Mouse (Mus musculus): ENCODE data around the gene Zfp961. TPM values are rescaled to one million over a fixed set of nuclear protein-coding genes. Genes with fewer than 3 reads are reported as not detected.
"Not testable (repeated sequence)": the region's sequence is repeated elsewhere in the genome, so short reads cannot be mapped to it uniquely, and the experiment has no call there.

Gene Zfp961
- polyA plus RNA-seq, 1 experiment from 2014 or later, result 16.9 TPM

- Histone ChIP-seq H3K9me3 (no peaks in the 10 kb centered on the region), H3K4me1 (replicated peaks) (no peaks in the 10 kb centered on the region), H3K4me2 (no peak overlapping the region), H3K4me3 (no peak overlapping the region), H3K9ac (no peak overlapping the region), H3K36me3 (no peaks in the 10 kb centered on the region), H3K27ac (no peak overlapping the region), H3K27me3 (no peaks in the 10 kb centered on the region)
- no peak for ATAC-seq (ENCODE audit: low FRiP score)
These were observed 52.1 kb downstream of the Zfp961 start for GRCm38 (mm10) chr8:72002942-72003341.

DNA sequence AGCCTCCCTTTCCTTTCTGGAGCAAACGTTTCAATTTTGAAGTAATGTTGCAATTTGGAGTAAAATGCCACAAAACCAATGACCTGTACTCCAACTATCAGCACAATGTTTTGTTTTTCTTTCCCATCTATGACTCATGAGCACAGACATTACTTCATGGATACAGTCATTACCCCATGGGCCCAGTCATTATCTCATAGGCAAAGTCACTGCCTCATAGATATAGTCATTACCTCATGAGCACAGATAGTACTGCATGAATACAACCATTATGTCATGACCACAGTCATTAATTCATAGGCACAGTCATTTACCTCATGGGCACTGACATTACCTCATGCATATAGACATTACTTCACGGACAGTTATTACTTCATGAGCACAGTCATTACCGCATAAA is 55.1 kb downstream of the Zfp961 start:
- no peaks in the 10 kb centered on the region for H3K9me3 ChIP-seq
- H3K4me1 ChIP-seq (replicated peaks), result no peaks in the 10 kb centered on the region
- H3K9ac ChIP-seq, result no peak overlapping the region
- no peaks in the 10 kb centered on the region for H3K27me3 ChIP-seq
- no peaks in the 10 kb centered on the region for H3K36me3 ChIP-seq
- WGBS, result 84% methylated on average over 3 of the region's 3 CpGs
- no peak for ATAC-seq (ENCODE audit: low FRiP score)
- H3K4me3 ChIP-seq, result no peak overlapping the region
- H3K4me2 ChIP-seq, result no peak overlapping the region
- no peak overlapping the region for H3K27ac ChIP-seq

- no peaks in the 10 kb centered on the region for H3K27me3 ChIP-seq
- no peak overlapping the region for H3K9ac ChIP-seq
- no peaks in the 10 kb centered on the region for H3K9me3 ChIP-seq
- ATAC-seq (ENCODE audit: low FRiP score), result no peak
- H3K4me3 ChIP-seq, result no peak overlapping the region
- H3K4me2 ChIP-seq, result no peak overlapping the region
- WGBS, result 74% methylated on average over 1 of the region's 1 CpGs
- no peaks in the 10 kb centered on the region for H3K4me1 ChIP-seq (replicated peaks)
- no peak overlapping the region for H3K27ac ChIP-seq
- no peaks in the 10 kb centered on the region for H3K36me3 ChIP-seq
These were observed 55.9 kb downstream of the Zfp961 start for GRCm38 (mm10) chr8:72006763-72007162.

- Histone ChIP-seq H3K27me3 (no peaks in the 10 kb centered on the region), H3K27ac (no peak overlapping the region), H3K4me2 (no peak overlapping the region), H3K36me3 (no peaks in the 10 kb centered on the region), H3K9ac (no peak overlapping the region), H3K4me1 (replicated peaks) (no peaks in the 10 kb centered on the region), H3K9me3 (no peaks in the 10 kb centered on the region), H3K4me3 (no peak overlapping the region)
- no peak for ATAC-seq (ENCODE audit: low FRiP score)
- 74% methylated on average over 3 of the region's 3 CpGs for WGBS
These were observed 57.4 kb downstream of the Zfp961 start for GRCm38 (mm10) chr8:72008134-72008641.

DNA sequence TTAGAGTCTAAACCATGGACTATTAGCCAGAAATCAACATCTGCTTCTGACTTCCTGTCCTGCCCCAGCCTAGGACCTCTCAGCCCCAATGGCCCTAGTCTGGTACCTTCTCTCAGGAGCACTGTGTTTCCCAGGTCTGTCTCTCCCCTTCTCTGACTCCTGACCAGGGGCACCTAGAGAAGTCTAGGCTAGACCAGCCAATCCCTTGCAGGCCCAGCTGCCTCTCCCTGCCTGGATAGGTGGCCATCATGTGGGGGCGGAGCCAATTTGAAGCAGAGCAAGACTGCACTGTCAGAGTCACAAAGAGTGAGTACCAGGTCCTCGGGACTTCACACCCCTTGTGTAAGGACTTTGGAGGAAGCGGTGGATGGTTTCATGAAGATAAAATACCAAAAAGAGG is 58.6 kb downstream of the Zfp961 start, which contains the start of gene Cyp4f18:
Gene Cyp4f18, minus strand, starts transcription at position 154 of the 400 bp plus-strand sequence.
- ATAC-seq (ENCODE audit: low FRiP score), result no peak
- Histone ChIP-seq H3K9ac (no peak within 1 kb of the TSS), H3K9me3 (no peaks in the 10 kb centered on the region), H3K27me3 (no peaks in the 10 kb centered on the region), H3K4me1 (replicated peaks) (no peaks in the 10 kb centered on the region), H3K27ac (no peak within 1 kb of the TSS), H3K36me3 (no peaks in the 10 kb centered on the region), H3K4me2 (no peak within 1 kb of the TSS), H3K4me3 (no peak within 1 kb of the TSS)
- 68% methylated on average over 3 of the region's 3 CpGs for whole genome bisulfite sequencing

DNA sequence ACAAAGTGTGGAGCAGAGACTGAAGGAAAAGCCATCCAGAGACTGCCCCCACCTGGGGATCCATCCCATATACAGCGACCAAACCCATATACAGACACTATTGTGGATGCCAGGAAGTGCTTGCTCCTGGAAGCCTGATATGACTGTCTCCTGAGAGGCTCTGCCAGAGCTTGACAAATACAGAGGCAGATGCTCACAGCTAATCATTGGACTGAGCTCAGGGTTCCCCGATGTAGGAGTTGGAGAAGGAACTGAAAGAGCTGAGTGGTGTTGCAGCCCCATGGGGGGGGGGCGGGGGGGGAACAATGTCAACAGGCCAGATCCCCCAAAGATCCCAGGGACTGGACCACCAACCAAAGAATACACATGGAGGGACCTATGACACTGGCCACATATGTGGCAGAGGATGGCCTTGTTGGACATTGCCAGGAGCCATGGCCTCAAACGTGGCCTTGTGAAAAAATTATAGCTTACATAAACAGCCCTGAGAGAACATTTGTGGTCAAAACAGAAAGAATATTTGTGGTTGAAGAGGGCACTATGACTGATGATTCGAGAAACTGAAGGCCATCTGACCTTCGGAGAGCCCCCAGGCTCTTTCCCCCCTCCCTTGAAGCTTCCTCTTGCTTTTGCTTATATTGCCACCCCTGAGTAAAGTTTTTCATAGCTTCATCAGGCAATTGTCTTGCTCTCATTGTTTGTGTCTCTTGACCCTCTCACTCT is 62.8 kb downstream of the Zfp961 start:
- H3K27me3 ChIP-seq, H3K4me3 ChIP-seq: not testable (repeated sequence)
- 75% methylated on average over 5 of the region's 6 CpGs for WGBS

DNA sequence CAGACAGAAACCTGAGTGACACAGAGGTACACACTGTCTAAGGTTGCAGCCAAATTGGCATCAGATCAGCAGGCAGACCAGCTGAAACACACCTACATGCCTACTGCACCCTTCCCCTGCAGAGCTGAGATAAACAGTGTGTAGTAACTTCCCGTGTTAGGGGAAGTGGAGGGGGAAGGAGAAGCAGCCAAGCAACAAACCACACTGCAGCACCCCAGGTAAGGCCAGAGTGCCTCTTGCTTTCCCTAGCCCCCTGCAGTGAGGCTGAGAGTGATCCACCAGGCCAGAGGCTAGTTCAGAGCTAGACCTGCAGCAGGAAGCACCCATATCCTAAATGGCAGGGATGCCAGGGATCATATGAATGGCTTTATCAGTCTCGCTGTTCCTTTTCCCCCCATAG is 66.5 kb downstream of the Zfp961 start:
- not testable (repeated sequence) for H3K4me3 ChIP-seq; H3K4me1 ChIP-seq (replicated peaks); H3K9ac ChIP-seq; H3K36me3 ChIP-seq; H3K4me2 ChIP-seq; H3K27me3 ChIP-seq; H3K27ac ChIP-seq; ATAC-seq (ENCODE audit: low FRiP score); H3K9me3 ChIP-seq
- WGBS, result 73% methylated on average over 2 of the region's 2 CpGs

More for the DNA sequence above, 62.8 kb downstream of the Zfp961 start:
- H3K36me3 ChIP-seq; H3K4me2 ChIP-seq; H3K9ac ChIP-seq; H3K4me1 ChIP-seq (replicated peaks); H3K9me3 ChIP-seq; H3K27ac ChIP-seq; ATAC-seq (ENCODE audit: low FRiP score): not testable (repeated sequence)

GRCm38 (mm10) chr8:72018141-72018540 is 67.3 kb downstream of the Zfp961 start:
- no peak overlapping the region for H3K4me2 ChIP-seq
- no peaks in the 10 kb centered on the region for H3K4me1 ChIP-seq (replicated peaks)
- WGBS, result 85% methylated on average over 2 of the region's 2 CpGs
- H3K27ac ChIP-seq, result no peak overlapping the region
- no peaks in the 10 kb centered on the region for H3K36me3 ChIP-seq
- ATAC-seq (ENCODE audit: low FRiP score), result no peak
- no peak overlapping the region for H3K4me3 ChIP-seq
- no peaks in the 10 kb centered on the region for H3K9me3 ChIP-seq
- no peak overlapping the region for H3K9ac ChIP-seq
- no peaks in the 10 kb centered on the region for H3K27me3 ChIP-seq

DNA sequence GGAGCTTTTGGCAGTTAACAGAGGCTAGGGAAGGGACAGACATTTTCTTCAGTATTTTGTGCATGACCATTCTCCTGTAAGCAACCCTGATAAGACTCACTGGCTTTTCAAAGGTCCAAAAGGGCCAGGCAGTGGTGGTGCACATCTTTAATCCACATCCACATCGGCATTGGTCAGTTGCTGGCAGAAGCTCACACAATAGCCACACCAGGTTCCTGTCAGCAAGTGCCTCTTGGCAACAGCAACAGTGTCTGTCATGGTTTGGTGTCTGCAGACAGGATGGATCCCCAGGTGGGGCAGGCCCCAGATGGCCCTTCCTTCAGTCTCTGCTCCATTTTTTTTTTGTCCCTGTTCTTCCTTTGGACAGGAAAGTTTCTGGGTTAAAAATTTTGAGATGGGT is 68.2 kb downstream of the Zfp961 start:
- not testable (repeated sequence) for H3K27ac ChIP-seq; H3K36me3 ChIP-seq; H3K4me3 ChIP-seq; H3K27me3 ChIP-seq; H3K9me3 ChIP-seq; ATAC-seq (ENCODE audit: low FRiP score); H3K9ac ChIP-seq; H3K4me2 ChIP-seq; H3K4me1 ChIP-seq (replicated peaks)
- 77% methylated on average over 1 of the region's 1 CpGs for WGBS

DNA sequence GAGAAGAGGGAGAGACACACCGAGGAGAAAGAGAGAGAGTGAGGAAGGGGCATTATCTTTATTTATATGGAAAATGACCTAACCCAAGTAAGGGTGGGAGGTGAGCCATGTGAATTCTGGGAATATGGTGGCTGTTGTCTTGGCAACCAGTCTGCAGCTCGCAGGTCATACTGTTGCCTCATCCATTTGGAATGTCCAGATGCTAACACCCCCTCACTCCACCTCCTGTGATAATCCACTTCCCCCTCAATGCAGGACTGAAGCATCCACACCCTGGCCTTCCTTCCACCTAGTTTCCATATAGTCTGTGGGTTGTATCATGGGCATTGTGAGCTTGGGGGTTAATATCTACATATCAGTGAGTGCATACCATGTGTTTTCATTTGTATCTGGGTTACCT is 69.0 kb downstream of the Zfp961 start:
- no peaks in the 10 kb centered on the region for H3K9me3 ChIP-seq
- ATAC-seq (ENCODE audit: low FRiP score), result no peak
- 41% methylated on average over 2 of the region's 2 CpGs for WGBS
- H3K4me2 ChIP-seq, result no peak overlapping the region
- H3K4me3 ChIP-seq, result no peak overlapping the region
- H3K27ac ChIP-seq, result no peak overlapping the region
- no peaks in the 10 kb centered on the region for H3K4me1 ChIP-seq (replicated peaks)
- no peaks in the 10 kb centered on the region for H3K36me3 ChIP-seq
- no peaks in the 10 kb centered on the region for H3K27me3 ChIP-seq
- no peak overlapping the region for H3K9ac ChIP-seq

GRCm38 (mm10) chr8:72024886-72025285 is 74.0 kb downstream of the Zfp961 start:
- not testable (repeated sequence) for H3K36me3 ChIP-seq; H3K4me1 ChIP-seq (replicated peaks); H3K9me3 ChIP-seq; ATAC-seq (ENCODE audit: low FRiP score); H3K4me2 ChIP-seq; H3K27me3 ChIP-seq; H3K4me3 ChIP-seq; H3K9ac ChIP-seq; H3K27ac ChIP-seq
- 4% methylated on average over 4 of the region's 9 CpGs for WGBS

- not testable (repeated sequence) for H3K4me3 ChIP-seq; H3K9me3 ChIP-seq; H3K9ac ChIP-seq; H3K27me3 ChIP-seq; H3K36me3 ChIP-seq; H3K27ac ChIP-seq; H3K4me2 ChIP-seq; ATAC-seq (ENCODE audit: low FRiP score); H3K4me1 ChIP-seq (replicated peaks)
- 23% methylated on average over 4 of the region's 4 CpGs for WGBS
These were observed 82.1 kb downstream of the Zfp961 start for GRCm38 (mm10) chr8:72032926-72033325.

DNA sequence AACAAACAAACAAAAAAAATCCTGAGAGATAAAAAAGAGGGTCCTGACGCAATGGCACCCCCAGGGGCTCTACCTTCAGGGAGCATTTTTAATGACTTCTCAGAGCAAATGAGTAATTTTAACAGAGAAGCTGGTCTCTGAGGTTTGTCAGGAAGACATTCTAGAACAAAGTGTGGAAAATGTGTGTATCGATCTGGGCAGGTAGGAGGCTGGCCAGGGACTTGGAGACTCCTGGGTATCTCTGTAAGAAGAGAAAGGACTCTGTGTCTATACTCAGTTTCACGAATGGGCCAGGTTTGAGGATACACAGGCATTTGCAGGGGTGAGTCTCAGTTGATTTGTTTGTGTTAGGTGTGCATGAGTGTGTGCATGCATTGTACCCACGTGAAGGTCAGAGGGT is 90.1 kb downstream of the Zfp961 start, which contains the start of gene Olfr372:
Gene Olfr372, plus strand, starts transcription at position 301 of the 400 bp plus-strand sequence.
- not testable (repeated sequence) for H3K9ac ChIP-seq; ATAC-seq (ENCODE audit: low FRiP score); H3K36me3 ChIP-seq; H3K27me3 ChIP-seq; H3K4me1 ChIP-seq (replicated peaks); H3K9me3 ChIP-seq; H3K4me3 ChIP-seq; H3K27ac ChIP-seq; H3K4me2 ChIP-seq
- WGBS, result 86% methylated on average over 4 of the region's 4 CpGs

Data from hindbrain, embryonic 13.5 days (tissue).